Mouse (Mus musculus) Patski (cell line): ENCODE results near the gene Saa3. TPM values are rescaled to one million over a fixed set of nuclear protein-coding genes. Genes with fewer than 3 reads are reported as not detected.

Experiments used
- ATAC-seq: fragments of 100-300 bp; one replicate; pipeline ENCODE4 v1.8.0; 2021
- CTCF ChIA-PET: fragments of 350-600 bp; sonication (Branson Sonifier 250); formaldehyde crosslinking; loops from one replicate; lab custom pipeline; 2022; ENCODE audit warnings: inconsistent platforms; lab: Charles Lee
- POLR2A ChIA-PET: fragments of 350-600 bp; sonication (Branson Sonifier 250); formaldehyde crosslinking; loops from one replicate; lab custom pipeline; 2022; ENCODE audit warnings: antibody characterized with exemption, inconsistent platforms; lab: Charles Lee
- DNase-seq: peaks from one replicate; pipeline ENCODE4 v3.0.0-alpha.2; 2011; ENCODE audit warnings: low read depth, low spot score
- H3K27me3 ChIP-seq: fragments of 371-371 bp; one replicate; pipeline ENCODE4 v1.5.1; 2021
- CTCF ChIP-seq: fragments of 100-300 bp; IDR thresholded peaks from one replicate; pipeline ENCODE4 v1.5.1; 2021
- in situ Hi-C: fragments of 300-500 bp; cut with MboI; formaldehyde crosslinking; loops from 3 replicates; pipeline ENCODE4 v1.11.1; 2018; ENCODE audit warnings: low pct_unique_long_range_greater_than_20kb, mixed read lengths
- polyA plus RNA-seq: library from polyadenylated mRNA; unstranded; gene quantifications from one replicate; pipeline ENCODE4 v1.2.3, GENCODE M21; 2021

Saa3 gene
- polyA plus RNA-seq, 1 experiment from 2014 or later = 5.1 TPM

GRCm38 (mm10) chr7:46738561-46739460 is 23.3 kb upstream of the Saa3 start:
- no peaks in the 10 kb centered on the region for H3K27me3 ChIP-seq
- TF ChIP-seq CTCF = no peak
- ChIA-PET CTCF (interaction anchor here (1.1 kb wide), 1 partner anchor 25 kb away, joined by 3 read pairs; no protein-coding TSS in a partner anchor), POLR2A (no interaction called here)
- ATAC-seq = no peak
- no peak for DNase-seq
- in situ Hi-C loops = no loop called here

- no peaks in the 10 kb centered on the region for H3K27me3 ChIP-seq
- CTCF ChIA-PET = interaction anchor here (1.1 to 1.5 kb wide), 3 partner anchors 10 to 20 kb away, joined by 3 to 6 read pairs (median 4); no protein-coding TSS in a partner anchor
- DNase-seq (no peak), ATAC-seq (no peak)
- POLR2A ChIA-PET = interaction anchor here (0.6 kb wide), 1 partner anchor 1122 kb away, joined by 3 read pairs; no protein-coding TSS in a partner anchor
- in situ Hi-C loops = no loop called here
- no peak for TF ChIP-seq CTCF
Observed at GRCm38 (mm10) chr7:46734983-46735382, 19.5 kb upstream of the Saa3 start.

- in situ Hi-C loops = no loop called here
- no peak for TF ChIP-seq CTCF
- DNase-seq (no peak), ATAC-seq (no peak)
- POLR2A ChIA-PET = no interaction called here
- H3K27me3 ChIP-seq = no peaks in the 10 kb centered on the region
- CTCF ChIA-PET = interaction anchor here (0.8 kb wide), 1 partner anchor 13 kb away, joined by 3 read pairs; no protein-coding TSS in a partner anchor
Observed at GRCm38 (mm10) chr7:46732458-46732857, 17.0 kb upstream of the Saa3 start, which contains the start of gene Saa4. Gene Saa4 (minus strand): TSS chr7:46732603.

GRCm38 (mm10) chr7:46727584-46727983 is 12.1 kb upstream of the Saa3 start:
- ChIA-PET CTCF (no interaction called here), POLR2A (no interaction called here)
- ATAC-seq = peak; percentile 72
- in situ Hi-C loops = no loop called here
- TF ChIP-seq CTCF = no peak
- no peak for DNase-seq
- no peaks in the 10 kb centered on the region for H3K27me3 ChIP-seq

GRCm38 (mm10) chr7:46724396-46724795 is 8.9 kb upstream of the Saa3 start:
- in situ Hi-C loops = no loop called here
- DNase-seq (no peak), ATAC-seq (no peak)
- TF ChIP-seq CTCF = no peak
- ChIA-PET POLR2A (interaction anchor here (1.2 kb wide), 1 partner anchor 32 kb away, joined by 6 read pairs; no protein-coding TSS in a partner anchor), CTCF (interaction anchor here (1.4 to 1.6 kb wide), 2 partner anchors 9 to 10 kb away, joined by 4 read pairs; partner anchors contain the start of gene Saa3)
- H3K27me3 ChIP-seq = no peaks in the 10 kb centered on the region

- POLR2A ChIA-PET = interaction anchor here (1.2 kb wide), 1 partner anchor 32 kb away, joined by 6 read pairs; no protein-coding TSS in a partner anchor
- H3K27me3 ChIP-seq = no peaks in the 10 kb centered on the region
- no peak for ATAC-seq
- no peak for DNase-seq
- in situ Hi-C loops = no loop called here
- CTCF ChIA-PET = interaction anchor here (1.4 to 1.6 kb wide), 2 partner anchors 9 to 10 kb away, joined by 4 read pairs; partner anchors contain the start of gene Saa3
- TF ChIP-seq CTCF = no peak
Observed at GRCm38 (mm10) chr7:46723849-46724248, 8.3 kb upstream of the Saa3 start.

- H3K27me3 ChIP-seq = no peaks in the 10 kb centered on the region
- no peak for DNase-seq
- TF ChIP-seq CTCF = no peak
- POLR2A ChIA-PET = no interaction called here
- CTCF ChIA-PET = interaction anchor here (1.6 kb wide), 1 partner anchor 8 kb away, joined by 4 read pairs; the partner anchor contains the start of gene Saa3
- no peak for ATAC-seq
- in situ Hi-C loops = no loop called here
Observed at GRCm38 (mm10) chr7:46723354-46723753, 7.9 kb upstream of the Saa3 start.

GRCm38 (mm10) chr7:46720460-46720859 is 5.0 kb upstream of the Saa3 start:
- no peak for ATAC-seq
- no peaks in the 10 kb centered on the region for H3K27me3 ChIP-seq
- DNase-seq = no peak
- ChIA-PET POLR2A (no interaction called here), CTCF (interaction anchor here (1.1 kb wide), 1 partner anchor 62 kb away, joined by 3 read pairs; no protein-coding TSS in a partner anchor)
- in situ Hi-C loops = no loop called here
- TF ChIP-seq CTCF = no peak

- DNase-seq (no peak), ATAC-seq (peak; percentile 36)
- in situ Hi-C loops = loop anchor here (10.0 kb wide), 2 partner anchors 45 to 295 kb away; no protein-coding TSS in a partner anchor
- H3K27me3 ChIP-seq = no peaks in the 10 kb centered on the region
- TF ChIP-seq CTCF = no peak
- ChIA-PET POLR2A (no interaction called here), CTCF (interaction anchor here (1.1 kb wide), 1 partner anchor 63 kb away, joined by 3 read pairs; no protein-coding TSS in a partner anchor)
Observed at GRCm38 (mm10) chr7:46719526-46719925, 4.0 kb upstream of the Saa3 start.

GRCm38 (mm10) chr7:46718591-46719270 is 3.2 kb upstream of the Saa3 start:
- ATAC-seq (no peak), DNase-seq (no peak)
- no peaks in the 10 kb centered on the region for H3K27me3 ChIP-seq
- in situ Hi-C loops = loop anchor here (10.0 kb wide), 2 partner anchors 46 to 296 kb away; no protein-coding TSS in a partner anchor
- ChIA-PET CTCF (interaction anchor here (0.9 kb wide), 1 partner anchor 52 kb away, joined by 3 read pairs; no protein-coding TSS in a partner anchor), POLR2A (no interaction called here)
- no peak for TF ChIP-seq CTCF
